Mouse (Mus musculus) cortical plate, adult 2 months (tissue): ENCODE measurements at regions not wholly inside any gene's neighbourhood (a gene's known extent, or its start where the extent isn't known, plus 50 kb on each side); places are given as distances from the start of the nearest gene placed in this dataset.

Experiments
- H3K27ac ChIP-seq: fragments of 200-500 bp; 2 replicates; pipeline ENCODE4 v1.5.1; 2012; ENCODE audit warnings: low read length, control low read depth, inconsistent platforms; ENCODE audit not compliant: insufficient read depth
- H3K4me1 ChIP-seq: fragments of 200-500 bp; 2 replicates; pipeline ENCODE4 v1.6.1; 2011; ENCODE audit warnings: low read length; ENCODE audit not compliant: control insufficient read depth, insufficient read depth
- H3K4me3 ChIP-seq: fragments of 200-500 bp; 2 replicates; pipeline ENCODE4 v1.5.1; 2011; ENCODE audit warnings: mild to moderate bottlenecking, low read length, control low read depth; ENCODE audit not compliant: insufficient read depth
- CTCF ChIP-seq: fragments of 200-500 bp; IDR thresholded peaks from 2 replicates; pipeline ENCODE4 v1.5.1; 2011; ENCODE audit warnings: mild to moderate bottlenecking, control low read depth, low read length; ENCODE audit not compliant: insufficient read depth; ENCODE audit errors: extremely low read depth
- POLR2A ChIP-seq: fragments of 200-500 bp; IDR thresholded peaks from 2 replicates; pipeline ENCODE4 v1.6.1; 2011; ENCODE audit warnings: mild to moderate bottlenecking, low read length, control low read depth; ENCODE audit not compliant: insufficient read depth; ENCODE audit errors: extremely low read depth

- H3K4me1 ChIP-seq, result no peaks in the 10 kb centered on the region
- H3K27ac ChIP-seq, result no peak overlapping the region
- no peak overlapping the region for H3K4me3 ChIP-seq
- TF ChIP-seq CTCF (no peak), POLR2A (no peak)
Observed at GRCm38 (mm10) chr9:52259459-52259858, 91.1 kb upstream of the Zc3h12c start.

GRCm38 (mm10) chr9:52255692-52256091 is 87.3 kb upstream of the Zc3h12c start:
- Histone ChIP-seq H3K4me1 (no peaks in the 10 kb centered on the region), H3K27ac (no peak overlapping the region), H3K4me3 (no peak overlapping the region)
- TF ChIP-seq POLR2A (no peak), CTCF (no peak)

GRCm38 (mm10) chr9:52254475-52254874 is 86.1 kb upstream of the Zc3h12c start:
- Histone ChIP-seq H3K4me1 (no peaks in the 10 kb centered on the region), H3K27ac (no peak overlapping the region), H3K4me3 (no peak overlapping the region)
- TF ChIP-seq CTCF (no peak), POLR2A (no peak)

- no peaks in the 10 kb centered on the region for H3K4me1 ChIP-seq
- no peak overlapping the region for H3K4me3 ChIP-seq
- no peak for TF ChIP-seq POLR2A
- TF ChIP-seq CTCF, result no peak
- H3K27ac ChIP-seq, result no peak overlapping the region
Observed at GRCm38 (mm10) chr9:52251455-52251854, 83.1 kb upstream of the Zc3h12c start.

GRCm38 (mm10) chr9:52246712-52247111 is 78.3 kb upstream of the Zc3h12c start:
- Histone ChIP-seq H3K27ac (no peak overlapping the region), H3K4me1 (peaks cover 2% of the 10 kb centered on the region; the same call in 1 of the 2 replicates), H3K4me3 (no peak overlapping the region)
- TF ChIP-seq CTCF (no peak), POLR2A (no peak)

- no peak for TF ChIP-seq POLR2A
- no peak for TF ChIP-seq CTCF
- Histone ChIP-seq H3K4me1 (peaks cover 2% of the 10 kb centered on the region; the same call in 1 of the 2 replicates), H3K4me3 (no peak overlapping the region), H3K27ac (no peak overlapping the region)
Observed at GRCm38 (mm10) chr9:52244081-52244480, 75.7 kb upstream of the Zc3h12c start.

GRCm38 (mm10) chr9:52243032-52243431 is 74.7 kb upstream of the Zc3h12c start:
- Histone ChIP-seq H3K4me1 (peaks cover 2% of the 10 kb centered on the region; the same call in 1 of the 2 replicates), H3K4me3 (no peak overlapping the region), H3K27ac (no peak overlapping the region)
- TF ChIP-seq CTCF (no peak), POLR2A (no peak)

GRCm38 (mm10) chr9:52241577-52241976 is 73.2 kb upstream of the Zc3h12c start:
- no peak for TF ChIP-seq CTCF
- no peak for TF ChIP-seq POLR2A

GRCm38 (mm10) chr9:52240585-52241320 is 72.4 kb upstream of the Zc3h12c start:
- Histone ChIP-seq H3K4me3 (no peak overlapping the region), H3K4me1 (peaks cover 2% of the 10 kb centered on the region; the same call in 1 of the 2 replicates), H3K27ac (no peak overlapping the region)
- TF ChIP-seq CTCF (no peak), POLR2A (no peak)

More at GRCm38 (mm10) chr9:52241577-52241976, 73.2 kb upstream of the Zc3h12c start:
- Histone ChIP-seq H3K27ac (no peak overlapping the region), H3K4me3 (no peak overlapping the region), H3K4me1 (peaks cover 2% of the 10 kb centered on the region; the same call in 1 of the 2 replicates)

GRCm38 (mm10) chr9:52234775-52235174 is 66.4 kb upstream of the Zc3h12c start:
- no peaks in the 10 kb centered on the region for H3K4me1 ChIP-seq
- TF ChIP-seq POLR2A, result no peak
- no peak for TF ChIP-seq CTCF
- no peak overlapping the region for H3K4me3 ChIP-seq
- no peak overlapping the region for H3K27ac ChIP-seq

GRCm38 (mm10) chr9:52229589-52229988 is 61.2 kb upstream of the Zc3h12c start:
- Histone ChIP-seq H3K4me1 (no peaks in the 10 kb centered on the region), H3K27ac (no peak overlapping the region), H3K4me3 (no peak overlapping the region)
- TF ChIP-seq CTCF (no peak), POLR2A (no peak)
